Mouse (Mus musculus): Measurements from ENCODE around the gene Sepsecs.

Gene Sepsecs

DNA sequence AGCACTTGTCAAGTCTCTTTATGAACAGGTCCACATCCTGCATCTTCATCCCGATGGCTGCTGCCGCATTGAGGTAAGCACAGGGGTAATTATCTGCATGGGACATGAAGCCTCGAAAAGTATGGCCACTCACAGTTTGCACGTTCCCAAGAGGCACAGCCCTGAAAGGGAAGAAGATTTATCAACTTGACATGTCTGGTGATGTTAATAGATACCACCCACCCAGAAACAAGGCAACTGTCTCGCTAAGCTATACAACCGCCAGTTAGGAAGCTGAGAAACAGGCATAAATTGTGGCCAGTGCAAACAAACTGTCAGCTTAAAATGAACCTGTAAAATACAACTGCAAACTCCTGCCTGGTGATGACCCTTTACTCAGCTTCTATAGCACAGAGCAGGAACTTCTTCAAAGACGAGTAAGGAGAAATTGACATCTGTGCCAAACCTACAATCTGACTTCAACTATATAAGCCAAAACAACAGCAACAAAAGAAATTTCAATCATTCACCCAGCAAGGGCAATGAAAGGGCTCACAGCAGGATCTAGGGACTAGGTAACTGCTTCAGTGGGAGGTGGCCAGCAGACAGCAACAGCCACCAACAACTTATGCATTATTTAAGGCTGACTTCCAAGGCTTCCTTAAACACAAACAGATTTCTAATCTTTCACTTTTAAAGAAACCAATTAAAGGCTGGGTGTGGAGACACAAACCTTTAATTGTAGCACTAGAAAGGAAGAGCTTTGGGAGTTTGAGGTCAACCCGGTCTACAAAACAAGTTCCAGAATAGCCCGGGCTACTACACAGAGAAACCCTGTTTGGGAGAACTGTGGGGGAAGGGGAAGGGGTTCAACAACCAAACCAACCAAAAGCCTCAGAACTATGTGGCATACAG is 25.3 kb downstream of the Sepsecs start:
- DNase-seq (ENCODE audit: low spot score in 2 of 2) = no peak

- no peak for DNase-seq (ENCODE audit: low spot score in 2 of 2)
Measured at GRCm38 (mm10) chr5:52641736-52642135, 27.8 kb downstream of the Sepsecs start.

DNA sequence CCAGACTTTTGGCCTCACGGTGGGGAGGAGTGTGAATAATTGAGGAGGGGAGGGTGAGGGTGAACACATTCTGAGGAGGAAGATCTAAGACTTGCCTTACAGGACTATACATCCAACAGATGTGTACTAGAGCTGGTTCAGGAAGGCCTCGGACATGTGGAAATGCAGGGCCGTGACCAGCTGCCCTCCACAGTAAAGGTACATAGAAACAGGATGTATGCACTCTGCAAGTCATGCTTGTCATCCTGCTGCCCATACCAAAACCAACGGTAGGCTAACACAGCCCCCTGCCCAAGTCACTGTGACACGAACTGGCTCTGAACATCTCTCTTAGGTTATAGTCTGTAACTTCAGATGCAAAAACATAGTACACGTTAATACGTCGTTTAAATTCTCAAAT is 30.6 kb downstream of the Sepsecs start:
- no peak for DNase-seq (ENCODE audit: low spot score in 2 of 2)

DNA sequence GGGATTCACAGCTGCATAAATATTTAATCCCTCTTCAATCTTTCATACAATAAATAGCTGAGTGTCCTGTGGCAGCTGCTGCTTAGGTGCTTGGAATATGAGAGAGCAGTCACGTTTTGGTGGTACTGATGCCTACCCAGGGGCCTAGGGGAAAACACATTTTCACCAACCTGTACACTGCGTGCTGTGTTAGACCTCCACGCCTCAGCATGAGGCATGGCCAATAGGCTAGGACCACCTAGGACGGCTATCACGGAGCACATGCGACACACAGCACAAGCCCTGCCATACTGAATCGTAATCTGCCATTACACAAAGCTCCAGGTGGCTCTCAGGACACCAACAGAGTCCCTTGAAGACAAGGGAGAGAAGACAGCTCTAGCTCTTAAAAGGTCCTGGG is 31.5 kb downstream of the Sepsecs start:
- no peak for DNase-seq (ENCODE audit: low spot score in 2 of 2)

GRCm38 (mm10) chr5:52636923-52637322 is 32.6 kb downstream of the Sepsecs start:
- no peak for DNase-seq (ENCODE audit: low spot score in 2 of 2)

DNA sequence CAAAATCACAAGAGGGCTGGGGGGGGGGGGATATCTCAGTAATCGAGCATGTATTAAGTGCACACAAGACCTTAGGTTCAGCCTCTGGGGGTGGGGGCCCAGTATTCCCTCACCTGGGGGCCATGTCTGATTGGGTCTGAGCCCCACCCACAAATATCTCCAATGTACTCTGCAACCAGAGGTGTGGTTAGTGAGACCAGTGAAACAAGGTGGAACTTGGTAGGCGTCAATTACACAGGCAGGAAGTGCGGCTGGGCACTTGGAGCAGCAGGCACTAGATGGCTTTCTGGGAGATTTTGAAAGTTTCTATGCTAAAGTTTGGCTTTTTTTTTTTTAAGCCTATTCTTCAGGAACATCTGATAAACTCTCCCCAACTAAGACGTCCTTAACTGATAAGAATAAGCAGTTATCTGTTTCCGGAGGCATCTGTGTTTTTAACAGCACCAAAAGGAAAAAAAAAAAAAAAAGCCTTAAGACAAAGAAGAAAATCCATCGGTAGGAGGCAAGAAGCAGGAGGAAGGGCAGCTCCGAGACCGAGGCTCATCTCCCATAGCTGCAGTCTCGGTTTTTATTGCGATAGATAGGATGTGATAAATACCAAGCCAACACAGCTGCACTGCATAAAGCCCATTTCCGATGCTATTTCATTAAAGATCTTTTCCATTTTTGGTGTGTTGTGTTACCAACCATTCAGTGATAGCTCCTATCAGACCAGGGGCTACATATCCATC is 33.3 kb downstream of the Sepsecs start:
- DNase-seq (ENCODE audit: low spot score in 2 of 2) = no peak

DNA sequence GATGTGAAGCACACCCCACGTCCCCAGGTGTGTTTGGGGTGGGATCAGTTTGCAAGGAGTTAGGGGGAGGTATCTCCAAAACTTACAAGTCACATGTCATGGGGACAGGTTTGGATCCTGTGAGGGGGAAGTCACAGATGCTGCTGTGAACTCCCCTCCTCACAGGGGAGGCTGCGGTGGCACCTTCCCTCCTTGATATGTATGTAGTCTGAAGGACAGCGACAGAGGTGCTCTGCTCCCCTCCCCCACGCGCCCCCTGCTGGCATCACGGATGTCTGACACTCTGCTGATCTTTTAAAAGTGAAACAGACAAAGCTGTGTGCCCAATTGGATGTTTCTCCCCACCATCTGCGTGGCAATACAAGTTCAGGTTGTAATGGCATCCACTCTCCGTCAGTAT is 35.5 kb downstream of the Sepsecs start:
- no peak for DNase-seq (ENCODE audit: low spot score in 2 of 2)

- no peak for DNase-seq (ENCODE audit: low spot score in 2 of 2)
Measured at GRCm38 (mm10) chr5:52630541-52630940, 39.0 kb downstream of the Sepsecs start.

- DNase-seq (ENCODE audit: low spot score in 2 of 2) = no peak
Measured at GRCm38 (mm10) chr5:52629214-52629613, 40.3 kb downstream of the Sepsecs start.

- DNase-seq (ENCODE audit: low spot score in 2 of 2) = no peak
Measured at GRCm38 (mm10) chr5:52628783-52629182, 40.7 kb downstream of the Sepsecs start.

DNA sequence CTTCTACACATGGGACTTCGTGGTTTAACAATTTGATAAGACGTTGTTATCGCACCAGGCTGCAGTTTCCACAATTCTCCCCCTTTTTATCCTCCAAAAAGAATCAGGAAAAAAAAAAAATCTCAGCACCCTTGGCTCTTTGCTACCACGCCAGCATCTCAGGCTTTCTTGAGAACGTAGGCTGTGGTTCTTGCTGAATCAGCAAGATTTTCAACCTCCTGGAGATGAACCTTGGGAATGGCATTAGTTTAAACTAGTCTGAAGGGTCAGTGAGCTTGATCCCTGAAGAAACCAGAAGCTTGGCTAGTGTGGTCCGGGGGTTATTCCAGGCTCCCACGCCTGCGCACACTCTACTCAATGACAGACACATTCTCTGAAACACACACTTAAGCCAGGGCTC is 41.8 kb downstream of the Sepsecs start:
- no peak for DNase-seq (ENCODE audit: low spot score in 2 of 2)

DNA sequence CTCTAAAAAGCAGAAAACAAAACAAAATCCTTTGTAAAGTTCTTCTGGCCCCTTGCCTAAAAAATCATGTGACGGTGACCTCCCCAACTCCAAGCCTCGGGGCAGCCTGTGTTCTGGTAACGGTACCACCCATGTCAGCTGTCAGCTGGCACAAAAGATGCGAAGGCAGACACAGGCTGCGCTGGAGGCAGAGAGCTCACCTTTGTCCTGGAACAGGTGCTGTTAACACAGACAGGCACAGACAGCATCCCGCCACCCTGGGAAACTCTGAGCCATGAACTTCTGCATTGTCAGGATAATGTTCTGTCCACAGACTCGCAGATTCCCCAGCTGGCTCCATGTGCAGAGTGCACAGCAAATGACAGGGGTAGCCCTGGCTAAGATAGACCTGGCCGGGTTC is 43.4 kb downstream of the Sepsecs start:
- no peak for DNase-seq (ENCODE audit: low spot score in 2 of 2)

DNA sequence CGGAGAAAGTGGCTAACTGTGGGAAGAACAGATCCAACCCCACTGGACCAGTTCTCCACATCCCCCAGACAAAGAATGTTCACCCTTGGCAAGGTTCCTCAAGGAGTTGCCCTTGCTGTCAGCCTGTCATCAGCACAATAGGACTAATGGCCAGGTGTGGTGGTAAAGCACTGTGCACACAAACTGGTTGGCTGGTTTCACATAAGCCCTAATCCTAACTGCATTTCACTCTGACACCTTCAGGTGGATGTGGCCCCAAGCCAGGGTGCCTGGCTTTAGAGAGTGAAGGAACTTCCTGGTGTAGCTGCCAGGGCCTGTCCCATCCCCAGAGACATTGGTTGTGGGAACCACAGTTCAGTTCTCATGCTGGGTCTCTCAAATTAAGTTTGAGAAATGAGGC is 44.6 kb downstream of the Sepsecs start:
- DNase-seq (ENCODE audit: low spot score in 2 of 2) = no peak

DNA sequence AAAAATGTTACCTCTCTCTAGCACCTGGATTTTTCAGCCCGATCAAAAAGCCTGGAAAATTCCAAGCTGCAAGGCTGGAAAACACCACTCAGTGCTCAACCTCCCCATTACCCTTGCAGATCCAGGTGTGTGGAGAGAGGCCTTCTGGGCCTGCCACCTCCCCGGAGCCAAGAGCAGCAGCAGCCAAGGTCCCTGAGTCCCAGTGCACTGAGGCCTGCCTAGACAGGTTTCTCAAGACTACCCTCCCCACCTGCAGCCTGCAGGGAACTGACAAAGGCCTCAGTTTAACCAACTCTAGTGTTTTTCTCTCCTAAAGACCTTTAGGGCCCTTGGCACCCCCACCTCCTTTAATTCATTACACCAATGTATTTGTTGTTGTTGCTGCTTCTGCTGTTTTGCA is 46.4 kb downstream of the Sepsecs start:
- DNase-seq (ENCODE audit: low spot score in 2 of 2) = no peak

- peak; percentile 63 to 72 for DNase-seq (ENCODE audit: low spot score in 2 of 2)
Measured at GRCm38 (mm10) chr5:52618348-52619270, 50.9 kb downstream of the Sepsecs start.

GRCm38 (mm10) chr5:52617711-52618347 is 51.7 kb downstream of the Sepsecs start:
- no peak for DNase-seq (ENCODE audit: low spot score in 2 of 2)

DNA sequence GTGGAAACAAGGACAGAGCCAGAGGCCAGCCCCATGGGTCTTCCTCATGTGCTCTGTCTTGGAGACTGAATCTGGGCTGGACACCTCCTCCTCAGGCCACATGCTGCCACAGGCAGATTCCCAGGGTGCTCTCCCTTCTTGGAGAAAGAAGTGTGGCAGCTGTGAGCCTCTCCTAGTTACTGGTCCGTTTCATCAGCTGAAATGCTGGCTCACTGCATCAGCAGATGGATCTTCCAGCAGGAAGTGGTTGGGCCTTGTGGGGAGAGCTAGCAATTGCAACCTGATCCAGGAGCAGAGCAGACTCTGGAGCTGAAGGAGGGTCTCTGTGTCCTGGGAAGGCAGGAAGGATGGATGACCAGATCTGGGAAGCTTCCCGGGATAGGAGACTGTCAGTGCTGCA is 53.0 kb downstream of the Sepsecs start:
- DNase-seq (ENCODE audit: low spot score in 2 of 2) = peak in 1 of 2 experiments; percentile 22

- DNase-seq (ENCODE audit: low spot score in 2 of 2) = no peak
Measured at GRCm38 (mm10) chr5:52615421-52615820, 54.1 kb downstream of the Sepsecs start.

- DNase-seq (ENCODE audit: low spot score in 2 of 2) = no peak
Measured at GRCm38 (mm10) chr5:52614686-52615085, 54.8 kb downstream of the Sepsecs start.

GRCm38 (mm10) chr5:52612776-52613175 is 56.7 kb downstream of the Sepsecs start:
- no peak for DNase-seq (ENCODE audit: low spot score in 2 of 2)

- DNase-seq (ENCODE audit: low spot score in 2 of 2) = no peak
Measured at GRCm38 (mm10) chr5:52611315-52611895, 58.1 kb downstream of the Sepsecs start.
